Mouse (Mus musculus): ENCODE data around the gene Dpyd. TPM values are rescaled to one million over a fixed set of nuclear protein-coding genes. Genes with fewer than 3 reads are reported as not detected.

Dpyd gene
- polyA plus RNA-seq, 1 experiment from 2014 or later, result 6.8 TPM

DNA sequence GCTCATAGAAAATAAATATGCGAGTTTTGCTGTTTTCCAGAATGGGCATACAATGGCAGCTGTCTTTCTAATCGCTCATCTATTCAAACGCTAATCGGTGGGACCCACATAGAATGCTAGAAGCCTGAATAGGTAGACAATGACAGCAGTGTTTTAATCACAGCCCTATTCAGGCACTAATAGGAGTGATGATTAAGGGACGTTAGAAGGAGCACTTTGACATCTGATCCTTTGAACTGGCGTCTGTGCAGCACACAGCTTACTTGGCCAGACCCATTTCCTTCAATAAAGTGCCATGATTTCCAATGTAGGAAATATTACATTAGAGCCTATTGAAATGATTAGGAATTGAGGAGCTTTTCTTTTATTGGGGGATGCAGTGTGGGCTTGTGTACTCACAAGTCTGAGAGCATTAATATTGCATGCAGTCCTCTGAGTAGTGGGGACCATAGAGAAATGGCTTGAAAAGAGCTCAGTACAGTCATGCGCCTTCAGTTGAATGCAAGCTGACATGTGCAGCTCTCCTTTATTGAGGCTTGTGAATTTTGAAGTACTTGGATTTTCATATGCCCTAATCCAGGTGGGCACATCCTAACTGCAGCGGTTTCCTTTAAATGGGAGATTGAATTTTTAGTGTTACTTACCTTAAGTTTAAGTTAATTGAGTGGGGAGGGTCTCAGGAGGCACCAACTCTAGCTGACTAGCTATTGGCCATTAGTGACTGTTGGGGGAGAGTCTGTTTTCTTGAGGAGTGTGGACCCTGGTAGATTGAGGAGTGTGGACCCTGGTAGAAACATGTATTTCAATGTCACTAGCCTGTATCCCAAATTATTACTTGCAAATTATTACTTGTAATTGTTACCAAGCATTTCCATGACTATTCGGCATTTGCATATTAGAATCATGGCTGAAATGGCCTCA lies 64.8 kb downstream of the Dpyd start:
- H3K4me3 ChIP-seq (ENCODE audit: low read depth, low read length), result no peak overlapping the region
- ATAC-seq (ENCODE audit: insufficient read depth) (no peak), DNase-seq (no peak)
- no peaks in the 10 kb centered on the region for H3K27me3 ChIP-seq (ENCODE audit: insufficient read depth, low read length)
- no peak for TF ChIP-seq CTCF (IDR thresholded peaks at IDR 0.05; ENCODE audit: low read depth)
- H3K36me3 ChIP-seq (ENCODE audit: insufficient read depth), result no peaks in the 10 kb centered on the region
- H3K4me1 ChIP-seq (ENCODE audit: insufficient read depth), result no peaks in the 10 kb centered on the region
- 71% methylated on average over 9 of the region's 9 CpGs for WGBS
- H3K9me3 ChIP-seq (ENCODE audit: low read depth, low read length), result no peaks in the 10 kb centered on the region
- no peak overlapping the region for H3K9ac ChIP-seq
- H3K27ac ChIP-seq (ENCODE audit: low read depth), result no peak overlapping the region
- no peak overlapping the region for H3K4me2 ChIP-seq

- no peak for DNase-seq
- H3K9me3 ChIP-seq (ENCODE audit: low read depth, low read length), result no peaks in the 10 kb centered on the region
- ATAC-seq (ENCODE audit: insufficient read depth), result no peak
- no peak overlapping the region for H3K27ac ChIP-seq (ENCODE audit: low read depth)
- H3K9ac ChIP-seq, result no peak overlapping the region
- WGBS, result 84% methylated on average over 1 of the region's 1 CpGs
- no peak overlapping the region for H3K4me2 ChIP-seq
- no peak for TF ChIP-seq CTCF (IDR thresholded peaks at IDR 0.05; ENCODE audit: low read depth)
- H3K27me3 ChIP-seq (ENCODE audit: insufficient read depth, low read length), result no peaks in the 10 kb centered on the region
- no peaks in the 10 kb centered on the region for H3K4me1 ChIP-seq (ENCODE audit: insufficient read depth)
- H3K36me3 ChIP-seq (ENCODE audit: insufficient read depth), result no peaks in the 10 kb centered on the region
- no peak overlapping the region for H3K4me3 ChIP-seq (ENCODE audit: low read depth, low read length)
Measured at GRCm38 (mm10) chr3:118629737-118630136, 67.8 kb downstream of the Dpyd start.

GRCm38 (mm10) chr3:118646024-118646570 lies 84.2 kb downstream of the Dpyd start:
- Histone ChIP-seq H3K4me2 (no peak overlapping the region), H3K27ac (ENCODE audit: low read depth) (no peak overlapping the region), H3K9ac (no peak overlapping the region), H3K36me3 (ENCODE audit: insufficient read depth) (no peaks in the 10 kb centered on the region), H3K27me3 (ENCODE audit: insufficient read depth, low read length) (no peaks in the 10 kb centered on the region), H3K4me3 (ENCODE audit: low read depth, low read length) (no peak overlapping the region), H3K4me1 (ENCODE audit: insufficient read depth) (no peaks in the 10 kb centered on the region), H3K9me3 (ENCODE audit: low read depth, low read length) (no peaks in the 10 kb centered on the region)
- 85% methylated on average over 10 of the region's 10 CpGs for WGBS
- DNase-seq, result no peak
- TF ChIP-seq CTCF (IDR thresholded peaks at IDR 0.05; ENCODE audit: low read depth), result no peak
- no peak for ATAC-seq (ENCODE audit: insufficient read depth)

- DNase-seq (peak; percentile 6), ATAC-seq (ENCODE audit: insufficient read depth) (no peak)
- WGBS, result 54% methylated on average over 5 of the region's 5 CpGs
- no peaks in the 10 kb centered on the region for H3K36me3 ChIP-seq (ENCODE audit: insufficient read depth)
- no peak overlapping the region for H3K4me2 ChIP-seq
- no peak for TF ChIP-seq CTCF (IDR thresholded peaks at IDR 0.05; ENCODE audit: low read depth)
- no peak overlapping the region for H3K27ac ChIP-seq (ENCODE audit: low read depth)
- no peak overlapping the region for H3K4me3 ChIP-seq (ENCODE audit: low read depth, low read length)
- H3K9ac ChIP-seq, result no peak overlapping the region
- no peaks in the 10 kb centered on the region for H3K9me3 ChIP-seq (ENCODE audit: low read depth, low read length)
- no peaks in the 10 kb centered on the region for H3K27me3 ChIP-seq (ENCODE audit: insufficient read depth, low read length)
- H3K4me1 ChIP-seq (ENCODE audit: insufficient read depth), result no peaks in the 10 kb centered on the region
Measured at GRCm38 (mm10) chr3:118663987-118664692, 102.2 kb downstream of the Dpyd start.

GRCm38 (mm10) chr3:118674121-118674745 lies 112.3 kb downstream of the Dpyd start:
- ATAC-seq (ENCODE audit: insufficient read depth) (no peak), DNase-seq (no peak)
- no peak overlapping the region for H3K4me2 ChIP-seq
- 59% methylated on average over 10 of the region's 10 CpGs for WGBS
- no peaks in the 10 kb centered on the region for H3K27me3 ChIP-seq (ENCODE audit: insufficient read depth, low read length)
- no peak for TF ChIP-seq CTCF (IDR thresholded peaks at IDR 0.05; ENCODE audit: low read depth)
- H3K36me3 ChIP-seq (ENCODE audit: insufficient read depth), result no peaks in the 10 kb centered on the region
- H3K27ac ChIP-seq (ENCODE audit: low read depth), result no peak overlapping the region
- H3K4me3 ChIP-seq (ENCODE audit: low read depth, low read length), result no peak overlapping the region
- no peaks in the 10 kb centered on the region for H3K9me3 ChIP-seq (ENCODE audit: low read depth, low read length)
- no peaks in the 10 kb centered on the region for H3K4me1 ChIP-seq (ENCODE audit: insufficient read depth)
- H3K9ac ChIP-seq, result no peak overlapping the region

GRCm38 (mm10) chr3:118675441-118675840 lies 113.5 kb downstream of the Dpyd start:
- H3K4me3 ChIP-seq (ENCODE audit: low read depth, low read length), result no peak overlapping the region
- H3K4me2 ChIP-seq, result no peak overlapping the region
- no peaks in the 10 kb centered on the region for H3K9me3 ChIP-seq (ENCODE audit: low read depth, low read length)
- no peaks in the 10 kb centered on the region for H3K27me3 ChIP-seq (ENCODE audit: insufficient read depth, low read length)
- no peak overlapping the region for H3K27ac ChIP-seq (ENCODE audit: low read depth)
- H3K4me1 ChIP-seq (ENCODE audit: insufficient read depth), result no peaks in the 10 kb centered on the region
- WGBS, result 42% methylated on average over 1 of the region's 1 CpGs
- no peak overlapping the region for H3K9ac ChIP-seq
- H3K36me3 ChIP-seq (ENCODE audit: insufficient read depth), result no peaks in the 10 kb centered on the region
- no peak for ATAC-seq (ENCODE audit: insufficient read depth)
- no peak for DNase-seq
- no peak for TF ChIP-seq CTCF (IDR thresholded peaks at IDR 0.05; ENCODE audit: low read depth)

All from lung, embryonic 14.5 days (tissue).